Mouse (Mus musculus): ENCODE measurements around the gene Cacng5. TPM values are rescaled to one million over a fixed set of nuclear protein-coding genes. Genes with fewer than 3 reads are reported as not detected.

The Cacng5 gene
- polyA plus RNA-seq, 1 experiment from 2014 or later, result 1.2 TPM

Other genes starting within 250 kb of the Cacng5 start
- 1.3 and 2.9 TPM in 2 replicates for gene Cacng1, start 198.5 kb downstream of the Cacng5 start, polyA plus RNA-seq (2015; fragmentation: Nextera tagmentation; extraction: Ambion mirVana)
- 2.5 and 3.3 TPM in 2 replicates for gene Cacng4, start 120.5 kb downstream of the Cacng5 start, polyA plus RNA-seq (2015; fragmentation: Nextera tagmentation; extraction: Ambion mirVana)

Data from kidney, embryonic 15.5 days (tissue).